Mouse (Mus musculus): ENCODE results near the gene Polr2f. TPM values are rescaled to one million over a fixed set of nuclear protein-coding genes. Genes with fewer than 3 reads are reported as not detected.

Polr2f gene
- polyA plus RNA-seq, 1 experiment from 2014 or later: 264 TPM

- Histone ChIP-seq H3K27me3 (ENCODE audit: insufficient read depth, low read length) (no peaks in the 10 kb centered on the region), H3K27ac (ENCODE audit: low read length) (no peak overlapping the region), H3K9me3 (ENCODE audit: low read length) (no peaks in the 10 kb centered on the region), H3K9ac (replicated peaks; ENCODE audit: low read length) (peak overlapping the region; percentile 87), H3K4me2 (replicated peaks; ENCODE audit: low read depth, low read length) (peak overlapping the region; percentile 78), H3K4me3 (ENCODE audit: low read length) (peak overlapping the region; percentile 87), H3K36me3 (ENCODE audit: insufficient read depth, low read length) (peaks cover 9% of the 10 kb centered on the region; the same call in 1 of the 2 replicates), H3K4me1 (ENCODE audit: insufficient read depth, low read length) (peaks cover 30% of the 10 kb centered on the region)
- 61% methylated on average over 2 of the region's 2 CpGs for WGBS
- ATAC-seq (ENCODE audit: low FRiP score, low TSS enrichment): no peak
Observed at GRCm38 (mm10) chr15:79110528-79110927, 30.3 kb upstream of the Polr2f start.

GRCm38 (mm10) chr15:79111774-79112173 is 29.0 kb upstream of the Polr2f start:
- H3K4me1 ChIP-seq (ENCODE audit: insufficient read depth, low read length): peaks cover 31% of the 10 kb centered on the region
- 63% methylated on average over 4 of the region's 4 CpGs for WGBS
- no peaks in the 10 kb centered on the region for H3K9me3 ChIP-seq (ENCODE audit: low read length)
- H3K27me3 ChIP-seq (ENCODE audit: insufficient read depth, low read length): no peaks in the 10 kb centered on the region
- H3K9ac ChIP-seq (replicated peaks; ENCODE audit: low read length): peak overlapping the region; percentile 15; the same call in 1 of the 2 replicates
- H3K4me2 ChIP-seq (replicated peaks; ENCODE audit: low read depth, low read length): peak overlapping the region; percentile 23; the same call in 1 of the 2 replicates
- H3K27ac ChIP-seq (ENCODE audit: low read length): no peak overlapping the region
- H3K4me3 ChIP-seq (ENCODE audit: low read length): no peak overlapping the region
- H3K36me3 ChIP-seq (ENCODE audit: insufficient read depth, low read length): peaks cover 10% of the 10 kb centered on the region; the same call in 1 of the 2 replicates
- no peak for ATAC-seq (ENCODE audit: low FRiP score, low TSS enrichment)

GRCm38 (mm10) chr15:79115276-79115675 is 25.5 kb upstream of the Polr2f start:
- ATAC-seq (ENCODE audit: low FRiP score, low TSS enrichment): no peak
- Histone ChIP-seq H3K9me3 (ENCODE audit: low read length) (no peaks in the 10 kb centered on the region), H3K36me3 (ENCODE audit: insufficient read depth, low read length) (peaks cover 16% of the 10 kb centered on the region; the same call in 1 of the 2 replicates), H3K27me3 (ENCODE audit: insufficient read depth, low read length) (no peaks in the 10 kb centered on the region), H3K27ac (ENCODE audit: low read length) (0 out of 2 replicates have a peak overlapping the region, but pooled peaks have one; percentile 33), H3K4me3 (ENCODE audit: low read length) (no peak overlapping the region), H3K4me1 (ENCODE audit: insufficient read depth, low read length) (peaks cover 20% of the 10 kb centered on the region), H3K9ac (replicated peaks; ENCODE audit: low read length) (no peak overlapping the region), H3K4me2 (replicated peaks; ENCODE audit: low read depth, low read length) (no peak overlapping the region)
- WGBS: 43% methylated on average over 5 of the region's 5 CpGs

GRCm38 (mm10) chr15:79119491-79119890 is 21.3 kb upstream of the Polr2f start:
- H3K36me3 ChIP-seq (ENCODE audit: insufficient read depth, low read length): peaks cover 30% of the 10 kb centered on the region
- H3K4me3 ChIP-seq (ENCODE audit: low read length): no peak overlapping the region
- H3K27me3 ChIP-seq (ENCODE audit: insufficient read depth, low read length): no peaks in the 10 kb centered on the region
- no peaks in the 10 kb centered on the region for H3K9me3 ChIP-seq (ENCODE audit: low read length)
- WGBS: 82% methylated on average over 9 of the region's 9 CpGs
- H3K4me2 ChIP-seq (replicated peaks; ENCODE audit: low read depth, low read length): no peak overlapping the region
- H3K4me1 ChIP-seq (ENCODE audit: insufficient read depth, low read length): 0 out of 2 replicates have a peak, but pooled peaks cover 5% of the 10 kb centered on the region
- no peak overlapping the region for H3K27ac ChIP-seq (ENCODE audit: low read length)
- H3K9ac ChIP-seq (replicated peaks; ENCODE audit: low read length): no peak overlapping the region
- no peak for ATAC-seq (ENCODE audit: low FRiP score, low TSS enrichment)

GRCm38 (mm10) chr15:79122119-79122518 is 18.7 kb upstream of the Polr2f start:
- Histone ChIP-seq H3K4me1 (ENCODE audit: insufficient read depth, low read length) (no peaks in the 10 kb centered on the region), H3K4me3 (ENCODE audit: low read length) (no peak overlapping the region), H3K27me3 (ENCODE audit: insufficient read depth, low read length) (no peaks in the 10 kb centered on the region), H3K9ac (replicated peaks; ENCODE audit: low read length) (no peak overlapping the region), H3K9me3 (ENCODE audit: low read length) (no peaks in the 10 kb centered on the region), H3K4me2 (replicated peaks; ENCODE audit: low read depth, low read length) (no peak overlapping the region), H3K27ac (ENCODE audit: low read length) (no peak overlapping the region), H3K36me3 (ENCODE audit: insufficient read depth, low read length) (peaks cover 38% of the 10 kb centered on the region; the same call in 1 of the 2 replicates)
- no peak for ATAC-seq (ENCODE audit: low FRiP score, low TSS enrichment)
- 77% methylated on average over 4 of the region's 4 CpGs for WGBS

GRCm38 (mm10) chr15:79122546-79122945 is 18.3 kb upstream of the Polr2f start:
- ATAC-seq (ENCODE audit: low FRiP score, low TSS enrichment): no peak
- H3K4me3 ChIP-seq (ENCODE audit: low read length): no peak overlapping the region
- no peak overlapping the region for H3K9ac ChIP-seq (replicated peaks; ENCODE audit: low read length)
- H3K4me1 ChIP-seq (ENCODE audit: insufficient read depth, low read length): no peaks in the 10 kb centered on the region
- no peak overlapping the region for H3K27ac ChIP-seq (ENCODE audit: low read length)
- H3K27me3 ChIP-seq (ENCODE audit: insufficient read depth, low read length): no peaks in the 10 kb centered on the region
- WGBS: 83% methylated on average over 13 of the region's 13 CpGs
- peaks cover 41% of the 10 kb centered on the region for H3K36me3 ChIP-seq (ENCODE audit: insufficient read depth, low read length)
- no peaks in the 10 kb centered on the region for H3K9me3 ChIP-seq (ENCODE audit: low read length)
- H3K4me2 ChIP-seq (replicated peaks; ENCODE audit: low read depth, low read length): no peak overlapping the region

GRCm38 (mm10) chr15:79123751-79124150 is 17.1 kb upstream of the Polr2f start:
- H3K27ac ChIP-seq (ENCODE audit: low read length): no peak overlapping the region
- no peaks in the 10 kb centered on the region for H3K27me3 ChIP-seq (ENCODE audit: insufficient read depth, low read length)
- H3K4me2 ChIP-seq (replicated peaks; ENCODE audit: low read depth, low read length): no peak overlapping the region
- peaks cover 45% of the 10 kb centered on the region for H3K36me3 ChIP-seq (ENCODE audit: insufficient read depth, low read length)
- H3K4me3 ChIP-seq (ENCODE audit: low read length): no peak overlapping the region
- H3K4me1 ChIP-seq (ENCODE audit: insufficient read depth, low read length): no peaks in the 10 kb centered on the region
- 84% methylated on average over 6 of the region's 6 CpGs for WGBS
- ATAC-seq (ENCODE audit: low FRiP score, low TSS enrichment): no peak
- no peak overlapping the region for H3K9ac ChIP-seq (replicated peaks; ENCODE audit: low read length)
- H3K9me3 ChIP-seq (ENCODE audit: low read length): peaks cover 6% of the 10 kb centered on the region; the same call in 1 of the 2 replicates

GRCm38 (mm10) chr15:79124331-79124875 is 16.4 kb upstream of the Polr2f start:
- peaks cover 6% of the 10 kb centered on the region; the same call in 1 of the 2 replicates for H3K9me3 ChIP-seq (ENCODE audit: low read length)
- peaks cover 46% of the 10 kb centered on the region for H3K36me3 ChIP-seq (ENCODE audit: insufficient read depth, low read length)
- H3K9ac ChIP-seq (replicated peaks; ENCODE audit: low read length): no peak overlapping the region
- H3K4me2 ChIP-seq (replicated peaks; ENCODE audit: low read depth, low read length): no peak overlapping the region
- H3K27ac ChIP-seq (ENCODE audit: low read length): no peak overlapping the region
- H3K27me3 ChIP-seq (ENCODE audit: insufficient read depth, low read length): no peaks in the 10 kb centered on the region
- WGBS: 84% methylated on average over 10 of the region's 10 CpGs
- no peak overlapping the region for H3K4me3 ChIP-seq (ENCODE audit: low read length)
- no peak for ATAC-seq (ENCODE audit: low FRiP score, low TSS enrichment)
- H3K4me1 ChIP-seq (ENCODE audit: insufficient read depth, low read length): no peaks in the 10 kb centered on the region

GRCm38 (mm10) chr15:79126217-79126932 is 14.4 kb upstream of the Polr2f start:
- Histone ChIP-seq H3K36me3 (ENCODE audit: insufficient read depth, low read length) (peaks cover 57% of the 10 kb centered on the region), H3K27ac (ENCODE audit: low read length) (no peak overlapping the region), H3K4me3 (ENCODE audit: low read length) (no peak overlapping the region), H3K4me1 (ENCODE audit: insufficient read depth, low read length) (no peaks in the 10 kb centered on the region), H3K27me3 (ENCODE audit: insufficient read depth, low read length) (no peaks in the 10 kb centered on the region), H3K4me2 (replicated peaks; ENCODE audit: low read depth, low read length) (no peak overlapping the region), H3K9ac (replicated peaks; ENCODE audit: low read length) (no peak overlapping the region), H3K9me3 (ENCODE audit: low read length) (peaks cover 6% of the 10 kb centered on the region; the same call in 1 of the 2 replicates)
- WGBS: 81% methylated on average over 13 of the region's 13 CpGs
- no peak for ATAC-seq (ENCODE audit: low FRiP score, low TSS enrichment)

GRCm38 (mm10) chr15:79127101-79127500 is 13.7 kb upstream of the Polr2f start:
- no peak overlapping the region for H3K4me2 ChIP-seq (replicated peaks; ENCODE audit: low read depth, low read length)

More at GRCm38 (mm10) chr15:79127101-79127500, 13.7 kb upstream of the Polr2f start:
- Histone ChIP-seq H3K4me1 (ENCODE audit: insufficient read depth, low read length) (no peaks in the 10 kb centered on the region), H3K36me3 (ENCODE audit: insufficient read depth, low read length) (peaks cover 59% of the 10 kb centered on the region), H3K27me3 (ENCODE audit: insufficient read depth, low read length) (no peaks in the 10 kb centered on the region), H3K4me3 (ENCODE audit: low read length) (no peak overlapping the region), H3K27ac (ENCODE audit: low read length) (no peak overlapping the region), H3K9me3 (ENCODE audit: low read length) (peaks cover 6% of the 10 kb centered on the region; the same call in 1 of the 2 replicates), H3K9ac (replicated peaks; ENCODE audit: low read length) (no peak overlapping the region)
- 93% methylated on average over 12 of the region's 12 CpGs for WGBS
- ATAC-seq (ENCODE audit: low FRiP score, low TSS enrichment): no peak
